Mouse (Mus musculus) midbrain, embryonic 15.5 days (tissue): ENCODE results near the gene Tns1. TPM values are rescaled to one million over a fixed set of nuclear protein-coding genes. Genes with fewer than 3 reads are reported as not detected.

ENCODE experiments used
- ATAC-seq: fragments of 200-750 bp; cut with Nextera tagmentation; replicated peaks from 2 replicates; pipeline ENCODE4 v1.8.0; 2017; ENCODE audit warnings: moderate TSS enrichment
- H3K27ac ChIP-seq: fragments of 300-500 bp; sonication (generic); 2 replicates; pipeline ENCODE4 v1.5.1; 2015; ENCODE audit warnings: mild to moderate bottlenecking, inconsistent platforms
- H3K27me3 ChIP-seq: fragments of 300-500 bp; sonication (generic); replicated peaks from 2 replicates; pipeline ENCODE4 v1.6.1; 2015; ENCODE audit warnings: inconsistent platforms
- H3K36me3 ChIP-seq: fragments of 300-500 bp; sonication (generic); replicated peaks from 2 replicates; pipeline ENCODE4 v1.6.1; 2015; ENCODE audit warnings: inconsistent platforms
- H3K4me1 ChIP-seq: fragments of 300-500 bp; sonication (generic); 2 replicates; pipeline ENCODE4 v1.6.1; 2015; ENCODE audit warnings: inconsistent platforms
- H3K4me2 ChIP-seq: fragments of 300-500 bp; sonication (generic); 2 replicates; pipeline ENCODE4 v1.6.1; 2015; ENCODE audit warnings: inconsistent platforms, mild to moderate bottlenecking, moderate library complexity
- H3K4me3 ChIP-seq: fragments of 300-500 bp; sonication (generic); 2 replicates; pipeline ENCODE4 v1.5.1; 2015; ENCODE audit warnings: mild to moderate bottlenecking, inconsistent platforms
- H3K9ac ChIP-seq: fragments of 300-500 bp; sonication (generic); 2 replicates; pipeline ENCODE4 v1.6.1; 2015; ENCODE audit warnings: mild to moderate bottlenecking, inconsistent platforms
- H3K9me3 ChIP-seq: fragments of 300-500 bp; sonication (generic); 2 replicates; pipeline ENCODE4 v1.6.1; 2016; ENCODE audit warnings: inconsistent platforms
- WGBS: fragments of 180-500 bp; shearing (Covaris S2); methylation state at CpG from one replicate; pipeline ENCODE4 v1.1.7; 2015; ENCODE audit warnings: mixed read lengths; 5-methylcytosine and 5-hydroxymethylcytosine counted together
- polyA plus RNA-seq: library from polyadenylated mRNA; unstranded; fragments of >200 nt; fragmentation: Nextera tagmentation; extraction: Ambion mirVana; gene quantifications from 2 replicates; pipeline ENCODE4 v1.2.1, GENCODE M21; 2015

Gene Tns1
- polyA plus RNA-seq, 1 experiment from 2014 or later = 15.2 TPM

DNA sequence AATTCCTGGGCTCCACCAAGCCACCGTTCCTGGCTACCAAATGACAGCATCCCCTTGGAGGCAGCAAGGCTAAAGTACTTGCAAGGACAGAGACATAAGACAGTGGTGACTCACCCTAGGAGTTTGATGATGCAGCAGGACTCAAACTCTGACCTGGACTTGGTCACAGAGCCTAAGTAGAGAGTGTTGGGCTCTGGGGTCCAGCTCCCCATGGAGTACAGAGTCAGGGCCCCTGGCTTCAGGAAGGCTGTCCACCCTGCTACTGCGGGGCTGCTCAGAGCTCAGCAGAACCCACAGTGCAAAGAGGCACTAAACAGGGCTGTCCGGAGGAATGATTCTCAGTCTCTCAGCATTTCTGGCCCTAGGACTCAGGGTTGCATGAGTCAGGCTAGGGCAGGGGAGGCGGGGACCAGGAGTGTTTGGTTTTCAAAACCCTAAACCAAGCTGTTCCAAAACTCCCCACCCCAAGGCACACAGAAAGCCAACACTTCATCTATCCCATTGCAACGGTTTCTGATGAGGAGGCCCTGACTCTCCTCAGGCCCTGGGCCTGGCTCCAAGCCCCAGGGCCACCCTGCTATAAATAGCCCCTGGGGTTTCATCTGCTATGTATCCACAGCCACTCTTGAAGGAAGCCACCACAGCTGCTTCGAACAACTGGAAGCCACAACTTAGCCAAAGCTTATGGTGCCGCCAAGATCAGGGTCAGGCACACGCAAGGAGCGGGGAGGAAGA is 126.0 kb downstream of the Tns1 start:
- no peak overlapping the region for H3K27ac ChIP-seq
- 68% methylated on average over 9 of the region's 9 CpGs for WGBS
- H3K36me3 ChIP-seq = no peaks in the 10 kb centered on the region
- no peak for ATAC-seq
- H3K4me3 ChIP-seq = no peak overlapping the region
- H3K27me3 ChIP-seq = no peaks in the 10 kb centered on the region
- H3K9me3 ChIP-seq = no peaks in the 10 kb centered on the region
- H3K9ac ChIP-seq = no peak overlapping the region
- H3K4me1 ChIP-seq = no peaks in the 10 kb centered on the region; the same call in 1 of the 2 replicates
- no peak overlapping the region for H3K4me2 ChIP-seq

DNA sequence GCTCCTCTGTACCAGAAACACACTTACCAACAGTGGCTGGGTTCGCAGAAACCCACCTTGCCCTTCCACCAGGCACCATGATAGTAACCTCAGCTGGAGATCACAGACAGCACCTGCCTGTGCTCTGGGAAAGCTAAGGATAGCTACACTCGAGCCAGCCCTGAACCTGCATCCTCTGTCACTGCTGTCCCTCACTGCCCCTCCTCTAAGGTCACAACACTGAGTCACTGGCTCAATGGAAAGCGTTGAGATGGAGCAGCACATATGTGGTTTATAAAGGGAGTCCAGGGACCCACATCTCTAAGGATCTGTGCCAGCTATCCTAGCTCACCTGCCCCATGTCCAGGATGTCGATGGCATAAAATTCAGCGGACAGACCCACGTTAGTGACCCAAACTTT is 126.9 kb downstream of the Tns1 start:
- Histone ChIP-seq H3K27ac (no peak overlapping the region), H3K9ac (no peak overlapping the region), H3K9me3 (no peaks in the 10 kb centered on the region), H3K27me3 (no peaks in the 10 kb centered on the region), H3K4me1 (no peaks in the 10 kb centered on the region; the same call in 1 of the 2 replicates), H3K4me3 (no peak overlapping the region), H3K4me2 (no peak overlapping the region), H3K36me3 (no peaks in the 10 kb centered on the region)
- 81% methylated on average over 6 of the region's 6 CpGs for WGBS
- no peak for ATAC-seq

DNA sequence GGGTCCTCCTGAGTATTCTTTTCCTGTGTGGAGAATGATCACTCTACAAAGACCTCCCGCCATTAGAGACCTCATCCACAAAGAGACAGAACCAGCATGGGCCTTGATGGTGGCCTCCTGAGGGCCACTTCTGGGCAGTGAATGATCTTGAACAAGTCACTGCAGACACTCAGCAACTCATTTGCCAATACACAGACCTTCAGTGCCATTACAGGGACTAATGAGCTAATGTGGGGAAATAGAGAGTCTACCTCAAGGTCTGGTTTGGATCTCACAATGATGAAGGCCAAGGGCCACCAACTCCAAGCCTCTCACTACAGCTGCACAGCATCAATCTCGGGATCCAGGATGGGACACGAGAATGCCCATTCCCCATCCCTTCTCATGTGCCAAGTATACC is 127.6 kb downstream of the Tns1 start:
- Histone ChIP-seq H3K36me3 (no peaks in the 10 kb centered on the region), H3K4me1 (no peaks in the 10 kb centered on the region; the same call in 1 of the 2 replicates), H3K27me3 (no peaks in the 10 kb centered on the region), H3K9me3 (no peaks in the 10 kb centered on the region), H3K4me2 (no peak overlapping the region), H3K9ac (no peak overlapping the region), H3K27ac (no peak overlapping the region), H3K4me3 (no peak overlapping the region)
- WGBS = 92% methylated on average over 3 of the region's 3 CpGs
- ATAC-seq = no peak

DNA sequence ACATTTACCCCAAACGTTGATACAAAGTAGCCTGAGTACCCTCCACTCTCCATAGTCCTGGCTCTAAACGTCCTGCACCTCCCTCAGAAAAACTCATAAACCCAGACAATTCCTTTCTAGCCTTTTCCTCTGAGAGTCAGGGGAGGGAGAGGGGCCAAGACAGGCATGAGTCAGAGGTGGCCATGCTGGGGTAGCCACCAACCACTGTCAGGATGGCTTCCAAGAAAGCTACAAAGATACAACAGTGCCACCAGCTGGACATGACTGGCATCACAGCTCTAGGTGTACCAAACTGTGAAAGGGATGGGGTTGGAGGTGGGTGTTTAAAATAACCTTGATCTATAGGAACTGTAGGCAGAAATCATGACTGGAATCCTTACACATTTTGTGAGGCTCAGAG is 128.0 kb downstream of the Tns1 start:
- 55% methylated on average over 2 of the region's 2 CpGs for WGBS
- H3K9ac ChIP-seq = no peak overlapping the region
- H3K36me3 ChIP-seq = no peaks in the 10 kb centered on the region
- H3K4me2 ChIP-seq = no peak overlapping the region
- no peak for ATAC-seq
- H3K27me3 ChIP-seq = no peaks in the 10 kb centered on the region
- no peaks in the 10 kb centered on the region; the same call in 1 of the 2 replicates for H3K4me1 ChIP-seq
- H3K4me3 ChIP-seq = no peak overlapping the region
- H3K27ac ChIP-seq = no peak overlapping the region
- no peaks in the 10 kb centered on the region for H3K9me3 ChIP-seq

DNA sequence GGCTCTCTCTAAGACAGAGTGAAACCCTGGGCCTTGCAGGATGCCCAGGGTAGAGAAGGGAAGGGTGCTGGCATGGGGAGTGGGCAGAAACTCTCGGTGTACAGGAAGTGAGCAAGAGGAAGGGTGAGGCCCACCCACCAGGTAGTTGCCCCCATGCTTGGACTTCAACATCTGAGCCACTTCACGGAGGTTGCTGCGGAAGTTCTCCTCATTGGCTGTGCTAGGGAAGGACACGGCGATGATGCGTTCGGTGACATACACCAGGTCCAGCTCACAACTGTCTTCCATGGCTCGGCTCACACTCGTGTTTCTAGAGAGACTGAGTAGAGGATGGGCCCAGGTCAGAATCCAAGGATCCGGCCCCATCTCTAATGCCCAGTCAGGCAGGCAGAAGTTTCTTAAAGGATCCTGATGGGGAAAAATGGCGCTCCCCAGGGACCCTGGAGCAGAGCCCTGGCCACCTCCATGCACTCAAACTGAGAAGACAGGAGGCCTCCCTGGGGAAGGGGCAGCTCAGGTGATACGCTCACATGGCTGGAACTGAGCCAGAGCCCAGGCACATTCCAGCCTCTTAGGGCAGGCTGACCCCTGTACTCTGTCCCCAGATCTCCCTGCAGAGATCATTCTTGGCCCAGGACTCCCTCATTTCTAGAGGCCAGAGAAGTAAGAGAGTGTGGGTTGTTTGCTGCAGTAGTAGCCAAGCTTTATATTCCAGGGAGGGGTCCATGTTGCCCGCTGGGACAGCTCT is 129.0 kb downstream of the Tns1 start:
- WGBS = 88% methylated on average over 13 of the region's 13 CpGs

DNA sequence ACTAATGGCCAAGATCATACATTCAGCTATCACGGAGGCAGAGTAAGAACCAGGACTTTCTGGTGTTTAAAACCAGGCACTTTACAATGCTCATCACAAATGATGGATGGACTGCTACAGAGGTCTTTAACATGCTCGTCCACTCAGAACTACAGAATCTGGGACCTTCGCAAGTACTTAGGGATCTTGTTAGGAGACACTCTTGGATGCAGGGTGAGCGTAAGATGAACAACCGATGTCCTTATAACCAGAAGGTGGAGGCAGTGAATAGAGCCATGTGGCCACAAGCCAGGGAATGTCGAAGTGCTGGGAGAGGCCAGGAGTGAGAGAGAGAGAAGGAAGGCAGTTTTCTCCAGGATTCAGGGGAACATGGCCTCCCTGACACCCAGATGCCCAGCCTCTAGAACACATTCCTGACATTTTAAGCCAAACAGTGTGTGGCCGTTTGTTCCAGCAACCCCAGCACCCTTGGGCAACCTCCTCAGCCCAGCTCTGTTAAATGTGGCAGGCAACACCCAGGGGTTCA is 130.3 kb downstream of the Tns1 start:
- Histone ChIP-seq H3K9me3 (no peaks in the 10 kb centered on the region), H3K27me3 (no peaks in the 10 kb centered on the region), H3K36me3 (no peaks in the 10 kb centered on the region), H3K4me2 (no peak overlapping the region), H3K9ac (no peak overlapping the region), H3K4me3 (no peak overlapping the region), H3K27ac (no peak overlapping the region), H3K4me1 (no peaks in the 10 kb centered on the region; the same call in 1 of the 2 replicates)
- no peak for ATAC-seq
- 82% methylated on average over 7 of the region's 7 CpGs for WGBS

More for the DNA sequence above, 129.0 kb downstream of the Tns1 start:
- no peak for ATAC-seq
- Histone ChIP-seq H3K4me1 (no peaks in the 10 kb centered on the region; the same call in 1 of the 2 replicates), H3K9me3 (no peaks in the 10 kb centered on the region), H3K9ac (no peak overlapping the region), H3K27ac (no peak overlapping the region), H3K27me3 (no peaks in the 10 kb centered on the region), H3K4me3 (no peak overlapping the region), H3K4me2 (no peak overlapping the region), H3K36me3 (no peaks in the 10 kb centered on the region)

DNA sequence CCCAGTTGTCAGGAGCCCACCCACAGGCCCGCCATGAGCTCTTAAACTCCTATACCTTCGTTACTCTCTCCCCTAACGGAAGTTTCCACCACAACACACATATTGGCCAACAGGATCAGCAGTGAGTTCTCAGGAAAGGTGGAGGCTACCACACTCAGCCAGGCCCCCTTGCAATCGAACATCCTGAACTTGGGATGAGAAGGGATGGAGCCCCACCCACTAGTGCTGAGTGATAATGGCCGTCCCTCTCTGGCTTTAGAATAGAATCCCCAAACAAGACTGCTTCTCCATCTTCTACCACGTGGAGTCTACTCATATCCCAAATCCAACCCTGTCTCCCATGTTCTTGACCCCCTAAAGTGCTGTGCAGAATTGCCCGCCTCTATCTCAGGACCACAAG is 131.0 kb downstream of the Tns1 start:
- H3K4me1 ChIP-seq = no peaks in the 10 kb centered on the region; the same call in 1 of the 2 replicates
- ATAC-seq = no peak
- H3K4me3 ChIP-seq = no peak overlapping the region
- H3K9me3 ChIP-seq = no peaks in the 10 kb centered on the region
- WGBS = 82% methylated on average over 7 of the region's 7 CpGs
- H3K9ac ChIP-seq = no peak overlapping the region
- no peaks in the 10 kb centered on the region for H3K36me3 ChIP-seq
- no peaks in the 10 kb centered on the region for H3K27me3 ChIP-seq
- no peak overlapping the region for H3K4me2 ChIP-seq
- no peak overlapping the region for H3K27ac ChIP-seq

DNA sequence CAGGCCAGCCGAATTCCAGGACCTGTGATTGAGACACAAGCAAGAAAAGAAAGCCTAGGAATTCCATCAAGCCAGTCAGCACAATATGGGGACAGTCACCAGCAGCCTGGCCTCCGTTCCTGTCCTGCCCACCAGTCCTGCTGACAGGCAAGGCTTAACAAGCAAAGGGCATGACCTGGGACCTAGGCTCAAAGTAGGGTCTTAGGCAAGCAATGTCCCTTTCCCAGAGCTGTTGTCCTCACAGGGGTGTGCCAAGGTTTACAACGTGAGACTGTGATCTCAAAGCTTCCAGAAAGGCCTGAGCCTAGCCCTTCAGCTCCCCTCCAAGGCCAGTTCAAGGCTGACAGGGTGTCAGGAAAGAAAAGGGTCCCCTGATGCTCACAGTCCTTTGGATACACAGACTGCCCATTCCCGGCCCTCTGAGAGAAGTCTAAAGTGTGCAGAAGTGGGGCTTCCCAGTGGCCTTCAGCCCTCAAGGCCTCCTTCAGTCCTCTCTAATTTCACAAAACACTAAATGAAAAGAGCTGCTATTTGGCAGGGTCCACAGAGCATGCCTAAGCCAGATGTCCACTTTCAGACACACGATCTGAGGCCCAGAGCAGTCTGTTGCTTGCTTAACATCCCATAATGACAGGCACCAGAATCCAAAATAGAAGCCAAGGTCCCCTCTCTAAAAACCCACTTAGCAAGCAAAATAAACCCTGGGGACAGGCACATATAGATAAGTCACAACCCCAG is 131.9 kb downstream of the Tns1 start:
- Histone ChIP-seq H3K27ac (no peak overlapping the region), H3K36me3 (no peaks in the 10 kb centered on the region), H3K4me3 (no peak overlapping the region), H3K27me3 (no peaks in the 10 kb centered on the region), H3K4me2 (no peak overlapping the region), H3K9me3 (no peaks in the 10 kb centered on the region), H3K4me1 (no peaks in the 10 kb centered on the region), H3K9ac (no peak overlapping the region)
- no peak for ATAC-seq
- WGBS = 48% methylated on average over 5 of the region's 5 CpGs

DNA sequence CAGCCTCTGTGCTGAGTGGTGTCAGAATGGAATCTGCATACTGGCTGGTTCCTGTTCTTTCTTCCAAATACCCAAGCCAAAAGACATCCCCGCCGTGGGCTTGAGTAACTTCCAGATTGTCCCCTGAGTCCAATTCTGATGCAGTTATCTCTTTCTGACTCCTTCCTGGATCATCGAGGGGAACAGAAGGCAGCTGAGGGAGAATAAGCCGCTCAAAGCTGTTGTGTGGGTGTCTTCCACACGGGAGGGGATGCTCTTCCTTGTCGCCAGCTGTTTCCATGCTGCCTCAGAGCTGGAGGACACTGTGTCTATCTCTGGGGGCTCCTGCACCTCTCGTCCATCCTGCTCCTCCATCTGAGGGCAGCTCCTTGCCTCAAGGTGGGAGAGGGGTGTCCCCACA is 133.0 kb downstream of the Tns1 start:
- Histone ChIP-seq H3K4me1 (no peaks in the 10 kb centered on the region), H3K9me3 (no peaks in the 10 kb centered on the region), H3K4me2 (no peak overlapping the region), H3K36me3 (no peaks in the 10 kb centered on the region), H3K27ac (no peak overlapping the region), H3K9ac (no peak overlapping the region), H3K4me3 (no peak overlapping the region), H3K27me3 (no peaks in the 10 kb centered on the region)
- no peak for ATAC-seq
- WGBS = 75% methylated on average over 7 of the region's 7 CpGs

DNA sequence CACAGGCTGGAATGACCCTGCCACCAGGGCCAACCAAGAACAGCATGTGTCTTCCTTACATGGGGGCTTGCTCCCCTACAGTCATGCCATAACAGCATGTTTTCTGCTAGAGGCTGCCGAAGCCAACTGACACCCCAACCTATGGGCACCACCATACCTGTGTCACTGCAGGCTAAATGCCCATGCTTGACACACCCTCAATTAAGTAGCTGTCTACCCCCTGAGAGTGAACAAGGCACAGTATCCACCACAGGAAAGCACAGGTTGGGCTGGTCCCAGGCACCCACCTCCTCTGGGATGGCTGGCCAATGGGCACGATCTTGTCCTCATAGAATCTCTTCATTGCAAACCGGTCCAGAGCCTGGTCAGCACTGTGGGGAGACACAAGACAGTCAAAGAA is 134.2 kb downstream of the Tns1 start:
- H3K4me3 ChIP-seq = no peak overlapping the region
- ATAC-seq = no peak
- H3K4me1 ChIP-seq = no peaks in the 10 kb centered on the region
- 94% methylated on average over 3 of the region's 3 CpGs for WGBS
- no peaks in the 10 kb centered on the region for H3K9me3 ChIP-seq
- no peak overlapping the region for H3K9ac ChIP-seq
- H3K27me3 ChIP-seq = no peaks in the 10 kb centered on the region
- no peak overlapping the region for H3K4me2 ChIP-seq
- no peaks in the 10 kb centered on the region for H3K36me3 ChIP-seq
- H3K27ac ChIP-seq = no peak overlapping the region

DNA sequence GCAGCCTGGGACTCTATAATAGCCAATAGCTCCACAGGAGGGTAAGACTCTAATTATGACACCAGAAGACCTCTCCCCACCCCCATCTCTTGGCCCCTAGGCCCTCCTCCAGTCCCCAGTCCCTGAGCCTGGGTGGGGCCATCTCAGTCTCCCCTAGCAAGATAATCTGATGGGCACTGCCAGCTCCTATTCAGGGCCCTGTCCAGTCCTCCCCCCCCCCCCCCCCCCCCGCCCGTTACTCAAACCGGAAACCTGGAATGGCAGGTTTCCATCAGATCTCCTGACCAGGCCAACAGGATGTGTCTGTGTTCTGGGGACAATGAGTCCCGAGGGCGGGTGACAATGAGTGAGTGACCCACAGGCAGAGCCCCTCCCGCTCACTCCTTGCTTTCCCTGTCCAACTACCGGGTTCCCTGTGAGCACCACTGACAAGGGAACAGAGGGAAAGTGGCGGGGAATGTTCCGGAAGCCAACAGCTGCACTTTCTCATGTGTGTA is 136.5 kb downstream of the Tns1 start:
- H3K27me3 ChIP-seq = no peaks in the 10 kb centered on the region
- H3K4me3 ChIP-seq = no peak overlapping the region
- H3K4me2 ChIP-seq = no peak overlapping the region
- no peak for ATAC-seq
- H3K4me1 ChIP-seq = no peaks in the 10 kb centered on the region
- WGBS = 60% methylated on average over 8 of the region's 9 CpGs
- H3K9ac ChIP-seq = no peak overlapping the region
- H3K9me3 ChIP-seq = no peaks in the 10 kb centered on the region
- H3K27ac ChIP-seq = no peak overlapping the region
- no peaks in the 10 kb centered on the region for H3K36me3 ChIP-seq
